Mouse (Mus musculus) inflammation-experienced regulatory T-cells, adult 6 months (primary cell): ENCODE results near the gene Naip6. TPM values are rescaled to one million over a fixed set of nuclear protein-coding genes. Genes with fewer than 3 reads are reported as not detected.
"Not testable (repeated sequence)": the region's sequence is repeated elsewhere in the genome, so short reads cannot be mapped to it uniquely, and the experiment has no call there.

Experiments
- ATAC-seq: one replicate; pipeline ENCODE4 v1.8.0; 2017
- polyA plus RNA-seq, 3 experiments: library from polyadenylated mRNA; unstranded; fragments of 100-300 nt; shearing (Covaris generic); gene quantifications; one replicate each; pipeline ENCODE4 v1.2.1; 2017

Naip6 gene
- polyA plus RNA-seq, result 1 to 10 TPM; 5.0 to 6.6 (median 5.1) TPM

GRCm38 (mm10) chr13:100317256-100317893, at the start of gene Naip6:
Naip6 (minus strand) TSS chr13:100317674.
- peak; percentile 77 for ATAC-seq

- ATAC-seq, result not testable (repeated sequence)
Measured at GRCm38 (mm10) chr13:100352315-100352714, 34.8 kb upstream of the Naip6 start.

- ATAC-seq, result not testable (repeated sequence)
Measured at GRCm38 (mm10) chr13:100349510-100350173, 32.2 kb upstream of the Naip6 start.

GRCm38 (mm10) chr13:100341822-100342221, 24.3 kb upstream of the Naip6 start:
- no peak for ATAC-seq

GRCm38 (mm10) chr13:100331728-100332127, 14.3 kb upstream of the Naip6 start:
- ATAC-seq, result not testable (repeated sequence)

- ATAC-seq, result not testable (repeated sequence)
Measured at GRCm38 (mm10) chr13:100328899-100329298, 11.4 kb upstream of the Naip6 start.

GRCm38 (mm10) chr13:100328029-100328428, 10.6 kb upstream of the Naip6 start:
- ATAC-seq, result not testable (repeated sequence)

GRCm38 (mm10) chr13:100322266-100322837, 4.9 kb upstream of the Naip6 start:
- ATAC-seq, result peak; percentile 76

GRCm38 (mm10) chr13:100284611-100285010, 32.9 kb downstream of the Naip6 start:
- no peak for ATAC-seq

GRCm38 (mm10) chr13:100271474-100272132, 45.9 kb downstream of the Naip6 start:
- not testable (repeated sequence) for ATAC-seq

- ATAC-seq, result not testable (repeated sequence)
Measured at GRCm38 (mm10) chr13:100256996-100257395, 60.5 kb downstream of the Naip6 start.

- ATAC-seq, result not testable (repeated sequence)
Measured at GRCm38 (mm10) chr13:100255925-100256324, 61.5 kb downstream of the Naip6 start.

GRCm38 (mm10) chr13:100251897-100252296, 65.6 kb downstream of the Naip6 start:
- peak; percentile 82 for ATAC-seq

GRCm38 (mm10) chr13:100246896-100247519, 70.5 kb downstream of the Naip6 start:
- peak; percentile 82 for ATAC-seq

GRCm38 (mm10) chr13:100246223-100246622, 71.3 kb downstream of the Naip6 start, which contains the start of gene Naip5:
Naip5 (minus strand) TSS chr13:100246323.
- not testable (repeated sequence) for ATAC-seq

- no peak for ATAC-seq
Measured at GRCm38 (mm10) chr13:100243702-100244101, 73.8 kb downstream of the Naip6 start.

Other genes with a start within 250 kb of the Naip6 start
- 10 to 100 TPM; 16.5 to 26.2 (median 20.5) TPM for gene Bdp1, start 213.6 kb downstream of the Naip6 start, polyA plus RNA-seq
- gene Serf1, start 209.7 kb downstream of the Naip6 start, polyA plus RNA-seq, result 1 to 10 TPM; 4.0 to 5.4 (median 4.7) TPM
- 10 to 100 TPM; 28.5 to 34.4 (median 30.8) TPM for gene Smn1, start 192.8 kb downstream of the Naip6 start, polyA plus RNA-seq
- 10 to 100 TPM; 12.4 to 12.5 (median 12.4) TPM for gene Naip2, start 115.6 kb downstream of the Naip6 start, polyA plus RNA-seq
- gene Naip5, start 71.4 kb downstream of the Naip6 start, polyA plus RNA-seq, result 10 to 100 TPM in 2 of 3 experiments, 1 to 10 TPM in 1; 6.1 to 21.5 (median 11.3) TPM
- not detected for gene Naip1, start 135.2 kb upstream of the Naip6 start, polyA plus RNA-seq
- gene Gtf2h2, start 174.9 kb upstream of the Naip6 start, polyA plus RNA-seq, result 10 to 100 TPM; 49.8 to 55.7 (median 55.5) TPM
- under 1 TPM in 2 of 3 experiments, not detected in 1; 0.57 to 0.66 TPM for gene Ocln, start 235.0 kb upstream of the Naip6 start, polyA plus RNA-seq